Mouse (Mus musculus) pancreas, adult 10 weeks (tissue): ENCODE results near the gene Hipk4. TPM values are rescaled to one million over a fixed set of nuclear protein-coding genes. Genes with fewer than 3 reads are reported as not detected.

Source experiments
- polyA plus RNA-seq: library from polyadenylated mRNA; stranded (reverse); fragments of 350-450 nt; fragmentation: Illumina TruSeq; extraction: RNeasy Lipid Tissue Mini Kit (QIAGEN cat#74804); gene quantifications from one replicate; pipeline ENCODE4 v1.2.3, GENCODE M21; 2015; ENCODE audit warnings: low read depth, low replicate concordance; ENCODE audit not compliant: insufficient read depth

The Hipk4 gene
- polyA plus RNA-seq = not detected

DNA sequence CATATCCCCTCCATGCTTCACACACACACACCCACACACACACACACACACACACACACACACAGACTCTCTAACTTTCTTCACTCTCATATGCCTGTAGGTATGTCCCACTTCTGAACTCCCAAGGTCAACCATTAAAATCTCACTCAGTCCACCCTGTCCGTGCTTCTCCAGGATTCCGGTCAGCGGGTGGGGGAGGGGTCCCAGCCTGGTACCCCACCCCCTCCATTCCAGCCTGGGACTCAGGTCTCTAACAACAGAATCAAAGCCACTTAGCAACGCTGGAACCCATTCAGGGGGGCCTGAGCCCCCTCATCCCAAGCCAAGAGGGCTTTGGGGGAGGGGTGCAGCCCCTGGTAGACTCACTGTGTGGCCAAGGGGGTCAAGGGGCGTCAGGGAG, at the start of gene Hipk4:
Gene Hipk4, plus strand, starts transcription at position 301 of the 400 bp plus-strand sequence.

DNA sequence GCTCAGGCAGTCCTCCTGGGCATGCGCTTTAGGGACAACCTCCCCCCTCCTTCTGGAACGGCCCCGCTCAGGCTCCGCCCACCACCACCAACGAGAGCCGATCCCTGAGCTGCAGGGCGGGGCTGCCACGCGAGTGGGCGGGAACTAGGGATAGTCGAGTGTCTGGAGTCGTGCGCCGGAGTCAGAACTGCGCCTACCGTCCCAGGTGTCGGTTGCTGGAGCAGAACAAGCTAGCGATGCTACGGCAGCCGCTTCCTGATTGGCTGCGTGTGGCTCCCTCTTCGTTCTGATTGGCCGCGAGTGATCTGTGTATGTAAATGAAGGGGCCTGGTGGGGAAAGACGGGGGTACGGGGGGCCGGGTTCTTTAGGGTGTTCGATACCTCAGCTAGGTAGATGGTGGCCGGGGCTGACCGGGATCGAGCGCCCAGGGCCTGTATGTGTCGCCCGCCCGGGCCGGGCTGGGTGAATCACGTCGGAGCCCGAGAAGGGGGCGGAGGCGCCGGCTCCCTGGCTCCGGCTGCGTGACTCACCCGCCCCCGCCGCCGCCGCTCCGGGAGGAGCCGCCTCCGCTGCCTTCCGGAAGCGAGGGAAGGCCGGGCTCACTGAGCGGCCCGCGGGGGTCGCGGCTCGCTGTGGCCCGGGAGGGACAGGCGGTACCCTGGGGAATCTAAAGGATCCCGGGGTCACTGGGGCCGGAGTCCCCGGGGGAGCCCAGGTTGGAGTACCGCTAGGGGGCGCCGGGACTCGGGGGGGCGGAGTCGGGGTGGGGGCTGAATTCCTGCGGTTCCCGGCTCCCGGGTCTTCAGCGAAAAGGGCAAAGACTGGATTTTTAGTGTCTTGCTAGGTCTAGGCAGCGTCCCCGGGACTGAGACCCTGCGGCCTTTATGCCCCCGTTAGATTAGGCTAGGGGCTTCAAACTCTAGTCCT, 36.0 kb upstream of the Hipk4 start, which contains the start of gene Sertad1:
Gene Sertad1, plus strand, starts transcription at position 141 of the 928 bp plus-strand sequence.

DNA sequence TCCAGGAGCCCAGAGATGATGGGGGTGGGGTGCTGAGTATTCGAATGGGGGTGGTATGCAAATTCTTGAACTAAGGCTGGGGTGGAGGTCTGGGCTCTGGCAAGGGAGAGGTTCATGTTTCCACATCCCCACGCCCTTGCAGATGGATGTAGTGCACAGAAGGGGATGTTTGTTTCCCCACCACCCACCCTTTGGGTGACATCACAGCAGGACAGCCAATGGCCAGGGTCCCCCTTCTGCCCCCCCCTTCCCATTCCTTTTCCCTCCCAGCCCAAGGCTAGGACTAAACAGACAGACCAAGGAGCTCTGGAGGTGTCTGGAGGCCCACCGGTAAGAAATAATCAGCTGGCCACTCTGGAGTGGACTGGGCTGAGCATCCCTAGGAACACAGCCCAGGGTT, 24.0 kb upstream of the Hipk4 start, which contains the start of gene Prx:
Gene Prx, plus strand, starts transcription at position 289 of the 400 bp plus-strand sequence.

DNA sequence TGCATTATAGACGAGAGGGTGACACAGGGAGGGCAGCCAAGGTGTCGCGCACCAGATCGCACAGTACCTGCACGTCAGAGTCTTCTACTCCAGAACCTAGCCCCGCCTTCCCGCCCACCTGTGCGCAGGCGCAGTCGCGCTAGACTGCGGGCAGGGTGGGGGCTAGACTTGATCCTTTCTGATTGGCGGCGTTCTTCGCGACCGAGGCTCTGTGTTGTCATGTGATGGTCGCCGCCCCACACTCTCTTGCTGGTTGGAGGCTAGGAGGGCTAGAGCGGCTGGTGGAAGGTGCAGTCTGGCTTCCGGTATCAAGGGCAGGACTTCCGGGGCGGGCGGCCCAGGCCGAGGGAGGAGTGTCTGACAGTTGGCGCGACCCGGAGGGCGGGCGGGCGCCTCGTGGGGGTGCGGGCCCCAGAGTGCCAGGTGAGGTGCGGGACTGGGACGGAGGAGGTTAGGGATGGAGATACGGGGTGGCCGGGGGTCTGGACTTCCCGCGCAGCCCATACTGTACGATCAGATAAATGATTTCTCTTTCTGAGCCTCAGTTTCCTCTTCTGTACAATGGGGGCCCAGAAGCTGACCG, 30.0 kb downstream of the Hipk4 start, which contains the start of the genes Pld3 and 2310022A10Rik:
Gene Pld3, minus strand, starts transcription at position 288 of the 583 bp plus-strand sequence.
Gene 2310022A10Rik, plus strand, starts transcription at position 303 of the 583 bp plus-strand sequence.

Other genes with a start within 250 kb of the Hipk4 start
- 121 TPM for gene Ltbp4, start 185.6 kb upstream of the Hipk4 start, polyA plus RNA-seq
- gene Shkbp1, start 167.2 kb upstream of the Hipk4 start, polyA plus RNA-seq = 11.7 TPM
- gene Gm20479, start 165.8 kb upstream of the Hipk4 start, polyA plus RNA-seq = not detected
- 2.4 TPM for gene Sptbn4, start 75.6 kb upstream of the Hipk4 start, polyA plus RNA-seq
- 9.3 TPM for gene Blvrb, start 75.3 kb upstream of the Hipk4 start, polyA plus RNA-seq
- gene Sertad3, start 49.5 kb upstream of the Hipk4 start, polyA plus RNA-seq = 2.8 TPM
- gene Sertad1, start 36.4 kb upstream of the Hipk4 start, polyA plus RNA-seq = 8.8 TPM
- 0.46 TPM for gene Prx, start 23.9 kb upstream of the Hipk4 start, polyA plus RNA-seq
- 35.8 TPM for gene Pld3, start 30.0 kb downstream of the Hipk4 start, polyA plus RNA-seq
- gene 2310022A10Rik, start 30.0 kb downstream of the Hipk4 start, polyA plus RNA-seq = 3.6 TPM
- 25.0 TPM for gene Akt2, start 68.3 kb downstream of the Hipk4 start, polyA plus RNA-seq
- gene Ttc9b, start 130.6 kb downstream of the Hipk4 start, polyA plus RNA-seq = not detected
- 5.3 TPM for gene Map3k10, start 151.3 kb downstream of the Hipk4 start, polyA plus RNA-seq
- 0.39 TPM for gene Zfp607b, start 166.1 kb downstream of the Hipk4 start, polyA plus RNA-seq
- 2.9 TPM for gene Zfp60, start 208.1 kb downstream of the Hipk4 start, polyA plus RNA-seq